Mouse (Mus musculus): ENCODE results near the gene Ndfip2. TPM values are rescaled to one million over a fixed set of nuclear protein-coding genes. Genes with fewer than 3 reads are reported as not detected.
A peak's percentile ranks its signal among the peaks of the same experiment; 100 is the strongest.

Gene Ndfip2
- 109 and 113 TPM in 2 replicates for polyA plus RNA-seq (2015; fragmentation: Nextera tagmentation; extraction: Ambion mirVana)

GRCm38 (mm10) chr14:105258379-105259034, at the start of gene Ndfip2:
TSS of gene Ndfip2 (plus strand) at chr14:105258573.
- Histone ChIP-seq H3K27me3 (no peaks in the 10 kb centered on the region), H3K4me1 (replicated peaks) (peaks cover 13% of the 10 kb centered on the region), H3K9me3 (no peaks in the 10 kb centered on the region), H3K4me3 (peak within 1 kb of the TSS; percentile 93), H3K36me3 (no peaks in the 10 kb centered on the region), H3K27ac (replicated peaks) (peak within 1 kb of the TSS; percentile 94), H3K9ac (peak within 1 kb of the TSS; percentile 93), H3K4me2 (peak within 1 kb of the TSS; percentile 60)
- WGBS = under 1% methylated on average over 70 of the region's 70 CpGs
- peak; percentile 99 for ATAC-seq (ENCODE audit: low FRiP score, low read depth)

- ATAC-seq (ENCODE audit: low FRiP score, low read depth) = no peak
- no peak overlapping the region for H3K4me3 ChIP-seq
- no peak overlapping the region for H3K27ac ChIP-seq (replicated peaks)
- no peak overlapping the region for H3K4me2 ChIP-seq
- WGBS = 81% methylated on average over 9 of the region's 9 CpGs
- H3K9me3 ChIP-seq = no peaks in the 10 kb centered on the region
- no peak overlapping the region for H3K9ac ChIP-seq
- H3K36me3 ChIP-seq = no peaks in the 10 kb centered on the region
- H3K27me3 ChIP-seq = no peaks in the 10 kb centered on the region
- no peaks in the 10 kb centered on the region for H3K4me1 ChIP-seq (replicated peaks)
These were observed 38.6 kb upstream of the Ndfip2 start for GRCm38 (mm10) chr14:105219525-105220376.

- H3K36me3 ChIP-seq = no peaks in the 10 kb centered on the region
- H3K9me3 ChIP-seq = no peaks in the 10 kb centered on the region
- no peaks in the 10 kb centered on the region for H3K4me1 ChIP-seq (replicated peaks)
- H3K27me3 ChIP-seq = no peaks in the 10 kb centered on the region
- no peak overlapping the region for H3K4me3 ChIP-seq
- ATAC-seq (ENCODE audit: low FRiP score, low read depth) = no peak
- 86% methylated on average over 4 of the region's 4 CpGs for WGBS
- no peak overlapping the region for H3K9ac ChIP-seq
- H3K27ac ChIP-seq (replicated peaks) = no peak overlapping the region
- no peak overlapping the region for H3K4me2 ChIP-seq
These were observed 36.1 kb upstream of the Ndfip2 start for GRCm38 (mm10) chr14:105222240-105222639.

- ATAC-seq (ENCODE audit: low FRiP score, low read depth) = no peak
- H3K27me3 ChIP-seq = no peaks in the 10 kb centered on the region
- H3K36me3 ChIP-seq = no peaks in the 10 kb centered on the region
- H3K4me2 ChIP-seq = no peak overlapping the region
- no peak overlapping the region for H3K4me3 ChIP-seq
- 94% methylated on average over 4 of the region's 4 CpGs for WGBS
- no peak overlapping the region for H3K9ac ChIP-seq
- no peaks in the 10 kb centered on the region for H3K4me1 ChIP-seq (replicated peaks)
- H3K9me3 ChIP-seq = no peaks in the 10 kb centered on the region
- H3K27ac ChIP-seq (replicated peaks) = no peak overlapping the region
These were observed 32.6 kb upstream of the Ndfip2 start for GRCm38 (mm10) chr14:105225790-105226189.

GRCm38 (mm10) chr14:105232421-105232820, 26.0 kb upstream of the Ndfip2 start:
- no peak overlapping the region for H3K4me3 ChIP-seq
- no peak overlapping the region for H3K27ac ChIP-seq (replicated peaks)
- H3K27me3 ChIP-seq = no peaks in the 10 kb centered on the region
- H3K36me3 ChIP-seq = no peaks in the 10 kb centered on the region
- H3K9ac ChIP-seq = no peak overlapping the region
- no peaks in the 10 kb centered on the region for H3K9me3 ChIP-seq
- no peak overlapping the region for H3K4me2 ChIP-seq
- H3K4me1 ChIP-seq (replicated peaks) = no peaks in the 10 kb centered on the region
- no peak for ATAC-seq (ENCODE audit: low FRiP score, low read depth)
- 56% methylated on average over 6 of the region's 6 CpGs for WGBS

GRCm38 (mm10) chr14:105236596-105236995, 21.8 kb upstream of the Ndfip2 start:
- Histone ChIP-seq H3K36me3 (no peaks in the 10 kb centered on the region), H3K4me2 (no peak overlapping the region), H3K27me3 (no peaks in the 10 kb centered on the region), H3K27ac (replicated peaks) (no peak overlapping the region), H3K4me3 (no peak overlapping the region), H3K9me3 (no peaks in the 10 kb centered on the region), H3K9ac (no peak overlapping the region), H3K4me1 (replicated peaks) (no peaks in the 10 kb centered on the region)
- WGBS = 63% methylated on average over 4 of the region's 4 CpGs
- ATAC-seq (ENCODE audit: low FRiP score, low read depth) = no peak

- Histone ChIP-seq H3K36me3 (no peaks in the 10 kb centered on the region), H3K4me1 (replicated peaks) (no peaks in the 10 kb centered on the region), H3K27me3 (no peaks in the 10 kb centered on the region), H3K9ac (no peak overlapping the region), H3K4me3 (no peak overlapping the region), H3K4me2 (no peak overlapping the region), H3K9me3 (no peaks in the 10 kb centered on the region), H3K27ac (replicated peaks) (no peak overlapping the region)
- no peak for ATAC-seq (ENCODE audit: low FRiP score, low read depth)
- 89% methylated on average over 9 of the region's 9 CpGs for WGBS
These were observed 20.6 kb upstream of the Ndfip2 start for GRCm38 (mm10) chr14:105237736-105238135.

- H3K4me3 ChIP-seq = no peak overlapping the region
- WGBS = 81% methylated on average over 5 of the region's 5 CpGs
- no peaks in the 10 kb centered on the region for H3K9me3 ChIP-seq
- ATAC-seq (ENCODE audit: low FRiP score, low read depth) = no peak
- H3K4me1 ChIP-seq (replicated peaks) = no peaks in the 10 kb centered on the region
- H3K36me3 ChIP-seq = no peaks in the 10 kb centered on the region
- no peak overlapping the region for H3K9ac ChIP-seq
- no peak overlapping the region for H3K4me2 ChIP-seq
- H3K27ac ChIP-seq (replicated peaks) = no peak overlapping the region
- no peaks in the 10 kb centered on the region for H3K27me3 ChIP-seq
These were observed 19.8 kb upstream of the Ndfip2 start for GRCm38 (mm10) chr14:105238450-105239038.

- H3K4me3 ChIP-seq = no peak overlapping the region
These were observed 18.3 kb upstream of the Ndfip2 start for GRCm38 (mm10) chr14:105240120-105240519.

GRCm38 (mm10) chr14:105243805-105244443, 14.4 kb upstream of the Ndfip2 start:
- 92% methylated on average over 7 of the region's 7 CpGs for WGBS

More at GRCm38 (mm10) chr14:105240120-105240519, 18.3 kb upstream of the Ndfip2 start:
- Histone ChIP-seq H3K27ac (replicated peaks) (no peak overlapping the region), H3K9me3 (no peaks in the 10 kb centered on the region), H3K4me2 (no peak overlapping the region), H3K4me1 (replicated peaks) (no peaks in the 10 kb centered on the region), H3K27me3 (no peaks in the 10 kb centered on the region), H3K9ac (no peak overlapping the region), H3K36me3 (no peaks in the 10 kb centered on the region)
- ATAC-seq (ENCODE audit: low FRiP score, low read depth) = no peak
- WGBS = 80% methylated on average over 10 of the region's 10 CpGs

GRCm38 (mm10) chr14:105251038-105251437, 7.3 kb upstream of the Ndfip2 start:
- Histone ChIP-seq H3K4me1 (replicated peaks) (no peaks in the 10 kb centered on the region), H3K27me3 (no peaks in the 10 kb centered on the region), H3K36me3 (no peaks in the 10 kb centered on the region), H3K9ac (no peak overlapping the region), H3K9me3 (no peaks in the 10 kb centered on the region), H3K27ac (replicated peaks) (no peak overlapping the region), H3K4me2 (no peak overlapping the region), H3K4me3 (no peak overlapping the region)
- no peak for ATAC-seq (ENCODE audit: low FRiP score, low read depth)

More at GRCm38 (mm10) chr14:105243805-105244443, 14.4 kb upstream of the Ndfip2 start:
- no peaks in the 10 kb centered on the region for H3K27me3 ChIP-seq
- no peaks in the 10 kb centered on the region for H3K9me3 ChIP-seq
- no peak overlapping the region for H3K4me2 ChIP-seq
- H3K4me3 ChIP-seq = no peak overlapping the region
- no peak for ATAC-seq (ENCODE audit: low FRiP score, low read depth)
- H3K36me3 ChIP-seq = no peaks in the 10 kb centered on the region
- no peak overlapping the region for H3K9ac ChIP-seq
- H3K4me1 ChIP-seq (replicated peaks) = no peaks in the 10 kb centered on the region
- no peak overlapping the region for H3K27ac ChIP-seq (replicated peaks)

GRCm38 (mm10) chr14:105253304-105253703, 5.1 kb upstream of the Ndfip2 start:
- no peak overlapping the region for H3K9ac ChIP-seq
- H3K4me3 ChIP-seq = no peak overlapping the region
- ATAC-seq (ENCODE audit: low FRiP score, low read depth) = no peak
- H3K4me2 ChIP-seq = no peak overlapping the region
- no peaks in the 10 kb centered on the region for H3K9me3 ChIP-seq
- no peaks in the 10 kb centered on the region for H3K4me1 ChIP-seq (replicated peaks)
- H3K27ac ChIP-seq (replicated peaks) = no peak overlapping the region
- no peaks in the 10 kb centered on the region for H3K27me3 ChIP-seq
- no peaks in the 10 kb centered on the region for H3K36me3 ChIP-seq
- 32% methylated on average over 7 of the region's 7 CpGs for WGBS

Measured in hindbrain, embryonic 15.5 days (tissue).